Mouse (Mus musculus) G1E (cell line): ENCODE measurements at regions not wholly inside any gene's neighbourhood (a gene's known extent, or its start where the extent isn't known, plus 50 kb on each side); places are given as distances from the start of the nearest gene placed in this dataset.

Source experiments
- ATAC-seq: 2 replicates; pipeline ENCODE4 v1.8.0; 2016; ENCODE audit warnings: mild to moderate bottlenecking; ENCODE audit not compliant: insufficient number of reproducible peaks, poor library complexity, low FRiP score, severe bottlenecking; ENCODE audit errors: extremely low read depth
- DNase-seq: peaks from one replicate; pipeline ENCODE4 v3.0.0; 2012; ENCODE audit warnings: low spot score
- H3K27me3 ChIP-seq: 2 replicates; pipeline ENCODE4 v1.6.1; 2012; ENCODE audit warnings: mild to moderate bottlenecking, low read length, inconsistent platforms; ENCODE audit not compliant: insufficient read depth
- H3K36me3 ChIP-seq: replicated peaks from 2 replicates; pipeline ENCODE3; 2012; ENCODE audit warnings: mild to moderate bottlenecking, inconsistent platforms
- H3K4me1 ChIP-seq: 2 replicates; pipeline ENCODE4 v1.6.1; 2012; ENCODE audit warnings: low read depth, low read length, inconsistent platforms, mixed read lengths; ENCODE audit not compliant: insufficient read depth
- H3K4me3 ChIP-seq: 2 replicates; pipeline ENCODE4 v1.5.1; 2012; ENCODE audit warnings: low read depth, mild to moderate bottlenecking, inconsistent platforms, low read length, moderate library complexity, mixed read lengths
- H3K9me3 ChIP-seq: replicated peaks from 2 replicates; pipeline ENCODE4 v1.6.1; 2012; ENCODE audit warnings: inconsistent platforms
- CTCF ChIP-seq: IDR thresholded peaks from 2 replicates; pipeline ENCODE4 v1.5.1; 2012; ENCODE audit warnings: low read depth, low read length, inconsistent platforms, mixed read lengths
- GATA1 ChIP-seq: IDR thresholded peaks from 2 replicates; pipeline ENCODE4 v1.6.1; 2012; ENCODE audit warnings: borderline replicate concordance, low read length, inconsistent platforms, mixed read lengths
- GATA2 ChIP-seq: IDR thresholded peaks from 2 replicates; pipeline ENCODE4 v1.6.1; 2012; ENCODE audit warnings: low read depth, low read length, inconsistent platforms, borderline replicate concordance
- POLR2AphosphoS5 ChIP-seq: IDR thresholded peaks from 2 replicates; pipeline ENCODE4 v1.6.1; 2012; ENCODE audit warnings: low read depth, low read length, inconsistent platforms; ENCODE audit not compliant: insufficient replicate concordance
- TAL1 ChIP-seq: conservative IDR thresholded peaks from 2 replicates; pipeline ENCODE4 v1.6.1; 2012; ENCODE audit warnings: low read depth, low read length, inconsistent platforms, mixed read lengths

- no peak overlapping the region for H3K4me3 ChIP-seq
- H3K27me3 ChIP-seq: no peaks in the 10 kb centered on the region
- DNase-seq: no peak
- H3K36me3 ChIP-seq: no peaks in the 10 kb centered on the region
- H3K4me1 ChIP-seq: no peaks in the 10 kb centered on the region
- H3K9me3 ChIP-seq: no peaks in the 10 kb centered on the region
- ATAC-seq: no peak
- TF ChIP-seq TAL1: no peak
- TF ChIP-seq GATA2: no peak
- no peak for TF ChIP-seq GATA1
- TF ChIP-seq POLR2AphosphoS5: no peak
- TF ChIP-seq CTCF: no peak
Observed at GRCm38 (mm10) chr14:16109414-16109813, 139.7 kb upstream of the Ngly1 start.

- no peaks in the 10 kb centered on the region for H3K36me3 ChIP-seq
- no peaks in the 10 kb centered on the region for H3K9me3 ChIP-seq
- no peaks in the 10 kb centered on the region for H3K4me1 ChIP-seq
- H3K27me3 ChIP-seq: peaks cover 2% of the 10 kb centered on the region; the same call in 1 of the 2 replicates
- H3K4me3 ChIP-seq: no peak overlapping the region
- TF ChIP-seq POLR2AphosphoS5 (no peak), GATA1 (no peak), CTCF (no peak), TAL1 (no peak), GATA2 (no peak)
- ATAC-seq (no peak), DNase-seq (no peak)
Observed at GRCm38 (mm10) chr14:16132672-16133071, 116.4 kb upstream of the Ngly1 start.

GRCm38 (mm10) chr14:16133410-16133809 lies 115.7 kb upstream of the Ngly1 start:
- Histone ChIP-seq H3K4me3 (no peak overlapping the region), H3K4me1 (no peaks in the 10 kb centered on the region), H3K36me3 (no peaks in the 10 kb centered on the region), H3K9me3 (no peaks in the 10 kb centered on the region), H3K27me3 (peaks cover 2% of the 10 kb centered on the region; the same call in 1 of the 2 replicates)
- no peak for ATAC-seq
- TF ChIP-seq TAL1 (no peak), POLR2AphosphoS5 (no peak), CTCF (no peak), GATA2 (no peak), GATA1 (no peak)
- DNase-seq: no peak

- DNase-seq (no peak), ATAC-seq (no peak)
- TF ChIP-seq CTCF (no peak), GATA2 (no peak), GATA1 (no peak), TAL1 (no peak), POLR2AphosphoS5 (no peak)
- peaks cover 2% of the 10 kb centered on the region; the same call in 1 of the 2 replicates for H3K27me3 ChIP-seq
- H3K4me3 ChIP-seq: no peak overlapping the region
- no peaks in the 10 kb centered on the region for H3K36me3 ChIP-seq
- no peaks in the 10 kb centered on the region for H3K4me1 ChIP-seq
- H3K9me3 ChIP-seq: no peaks in the 10 kb centered on the region
Observed at GRCm38 (mm10) chr14:16136187-16136586, 112.9 kb upstream of the Ngly1 start.

GRCm38 (mm10) chr14:16144299-16144698 lies 104.8 kb upstream of the Ngly1 start:
- no peaks in the 10 kb centered on the region for H3K9me3 ChIP-seq
- H3K36me3 ChIP-seq: no peaks in the 10 kb centered on the region
- H3K27me3 ChIP-seq: no peaks in the 10 kb centered on the region
- ATAC-seq: no peak
- DNase-seq: no peak
- no peak for TF ChIP-seq TAL1
- TF ChIP-seq GATA1: no peak
- TF ChIP-seq POLR2AphosphoS5: no peak
- TF ChIP-seq CTCF: no peak
- no peak for TF ChIP-seq GATA2
- H3K4me1 ChIP-seq: no peaks in the 10 kb centered on the region
- H3K4me3 ChIP-seq: no peak overlapping the region

- H3K9me3 ChIP-seq: no peaks in the 10 kb centered on the region
- TF ChIP-seq CTCF (no peak), POLR2AphosphoS5 (no peak), TAL1 (no peak), GATA1 (no peak), GATA2 (no peak)
- H3K4me1 ChIP-seq: no peaks in the 10 kb centered on the region
- ATAC-seq (no peak), DNase-seq (no peak)
- H3K4me3 ChIP-seq: no peak overlapping the region
- no peaks in the 10 kb centered on the region for H3K36me3 ChIP-seq
- no peaks in the 10 kb centered on the region for H3K27me3 ChIP-seq
Observed at GRCm38 (mm10) chr14:16146811-16147210, 102.3 kb upstream of the Ngly1 start.

GRCm38 (mm10) chr14:16151815-16152214 lies 97.3 kb upstream of the Ngly1 start:
- H3K4me3 ChIP-seq: no peak overlapping the region
- no peak for TF ChIP-seq CTCF
- no peak for TF ChIP-seq POLR2AphosphoS5
- TF ChIP-seq GATA2: no peak
- TF ChIP-seq TAL1: no peak
- TF ChIP-seq GATA1: no peak
- no peak for DNase-seq
- ATAC-seq: no peak
- no peaks in the 10 kb centered on the region for H3K36me3 ChIP-seq
- no peaks in the 10 kb centered on the region for H3K4me1 ChIP-seq
- no peaks in the 10 kb centered on the region; the same call in 1 of the 2 replicates for H3K27me3 ChIP-seq
- H3K9me3 ChIP-seq: no peaks in the 10 kb centered on the region
